Mouse (Mus musculus) liver, embryonic 11.5 days (tissue): Measurements from ENCODE around the gene Edf1. TPM values are rescaled to one million over a fixed set of nuclear protein-coding genes. Genes with fewer than 3 reads are reported as not detected.

Source experiments
- ATAC-seq: fragments of 200-750 bp; cut with Nextera tagmentation; replicated peaks from 2 replicates; pipeline ENCODE4 v1.8.0; 2017; ENCODE audit warnings: moderate number of reproducible peaks, mild to moderate bottlenecking, moderate TSS enrichment, moderate library complexity; ENCODE audit not compliant: low FRiP score
- DNase-seq: peaks from one replicate; pipeline ENCODE4 v3.0.0-alpha.2; 2017; ENCODE audit warnings: low spot score
- H3K27ac ChIP-seq: fragments of 300-500 bp; sonication (generic); 2 replicates; pipeline ENCODE4 v1.5.1; 2014; ENCODE audit warnings: mild to moderate bottlenecking, low read depth, low read length, control low read depth
- H3K27me3 ChIP-seq: fragments of 300-500 bp; sonication (generic); replicated peaks from 2 replicates; pipeline ENCODE4 v1.6.1; 2014; ENCODE audit warnings: low read length, mixed read lengths; ENCODE audit not compliant: control insufficient read depth, insufficient read depth
- H3K36me3 ChIP-seq: fragments of 300-500 bp; sonication (generic); 2 replicates; pipeline ENCODE4 v1.6.1; 2014; ENCODE audit warnings: mild to moderate bottlenecking, low read length, moderate library complexity, mixed read lengths; ENCODE audit not compliant: control insufficient read depth, insufficient read depth
- H3K4me1 ChIP-seq: fragments of 300-500 bp; sonication (generic); replicated peaks from 2 replicates; pipeline ENCODE4 v1.6.1; 2014; ENCODE audit warnings: low read length, mixed read lengths; ENCODE audit not compliant: control insufficient read depth, insufficient read depth
- H3K4me2 ChIP-seq: fragments of 300-500 bp; sonication (generic); 2 replicates; pipeline ENCODE4 v1.6.1; 2014; ENCODE audit warnings: mild to moderate bottlenecking, control low read depth, moderate library complexity
- H3K4me3 ChIP-seq: fragments of 300-500 bp; sonication (generic); 2 replicates; pipeline ENCODE4 v1.5.1; 2014; ENCODE audit warnings: low read depth, low read length, control low read depth
- H3K9ac ChIP-seq: fragments of 300-500 bp; sonication (generic); 2 replicates; pipeline ENCODE4 v1.6.1; 2014; ENCODE audit warnings: low read depth, low read length, control low read depth
- H3K9me3 ChIP-seq: fragments of 300-500 bp; sonication (generic); 2 replicates; pipeline ENCODE4 v1.6.1; 2016; ENCODE audit warnings: low read length, inconsistent platforms, mixed read lengths; ENCODE audit not compliant: control insufficient read depth
- WGBS: fragments of 180-500 bp; shearing (Covaris S2); extraction: QIAGEN DNeasy Blood & Tissue Kit; methylation state at CpG from one replicate; pipeline ENCODE4 v1.1.7; 2014; 5-methylcytosine and 5-hydroxymethylcytosine counted together
- polyA plus RNA-seq: library from polyadenylated mRNA; unstranded; fragments of >200 nt; fragmentation: Nextera tagmentation; extraction: Ambion mirVana; gene quantifications from 2 replicates; pipeline ENCODE4 v1.2.1, GENCODE M21; 2014

Gene Edf1
- polyA plus RNA-seq, 1 experiment from 2014 or later, result 380 TPM

DNA sequence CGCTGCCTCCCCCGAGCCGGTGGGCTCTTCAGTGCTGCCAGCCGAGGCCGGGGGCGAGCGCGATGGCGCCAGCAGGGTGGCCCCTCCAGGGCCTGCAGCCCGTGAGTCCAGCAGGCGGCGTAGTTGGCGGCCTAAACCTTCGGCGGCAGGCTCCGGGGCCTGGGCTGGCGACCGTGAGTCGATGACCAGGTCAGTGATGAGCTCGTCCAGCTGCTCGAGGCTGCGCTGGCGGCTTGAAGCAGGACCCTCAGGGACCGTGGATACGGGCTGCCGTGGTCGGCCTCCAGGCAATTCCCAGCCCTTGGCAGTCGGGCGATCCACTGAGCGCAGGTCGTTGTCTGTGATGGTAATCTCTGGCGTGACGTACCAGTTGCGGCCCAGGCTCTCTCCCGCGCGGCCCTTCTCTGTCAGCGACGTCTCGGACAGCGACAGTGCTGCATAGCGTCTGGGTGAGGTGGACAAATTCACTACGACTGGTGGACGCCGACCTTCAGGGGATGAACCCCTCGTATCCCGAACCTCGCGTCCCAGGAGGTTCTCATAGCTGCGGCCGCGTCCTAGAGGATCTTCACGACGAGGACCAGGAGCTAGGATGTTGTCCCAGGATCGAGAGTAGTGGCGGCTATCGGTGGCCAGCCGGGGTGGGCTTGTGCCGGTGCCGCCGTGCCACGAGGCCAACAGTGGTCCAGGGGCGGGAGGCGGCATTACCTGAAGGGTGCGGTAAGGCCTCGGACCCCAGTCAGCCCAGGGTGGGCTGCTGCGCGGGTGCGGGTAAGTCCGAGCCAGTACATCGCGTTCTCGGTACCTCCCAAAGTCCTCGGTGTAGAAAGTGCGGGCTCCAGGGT lies 20.5 kb downstream of the Edf1 start:
- 5% methylated on average over 75 of the region's 75 CpGs for WGBS
- Histone ChIP-seq H3K4me1 (peaks cover 54% of the 10 kb centered on the region), H3K27me3 (peaks cover 57% of the 10 kb centered on the region), H3K4me3 (peak overlapping the region; percentile 37), H3K36me3 (no peaks in the 10 kb centered on the region; the same call in 1 of the 2 replicates), H3K9ac (no peak overlapping the region), H3K9me3 (no peaks in the 10 kb centered on the region), H3K27ac (no peak overlapping the region), H3K4me2 (peak overlapping the region; percentile 58)
- ATAC-seq (no peak), DNase-seq (peak; percentile 59)

DNA sequence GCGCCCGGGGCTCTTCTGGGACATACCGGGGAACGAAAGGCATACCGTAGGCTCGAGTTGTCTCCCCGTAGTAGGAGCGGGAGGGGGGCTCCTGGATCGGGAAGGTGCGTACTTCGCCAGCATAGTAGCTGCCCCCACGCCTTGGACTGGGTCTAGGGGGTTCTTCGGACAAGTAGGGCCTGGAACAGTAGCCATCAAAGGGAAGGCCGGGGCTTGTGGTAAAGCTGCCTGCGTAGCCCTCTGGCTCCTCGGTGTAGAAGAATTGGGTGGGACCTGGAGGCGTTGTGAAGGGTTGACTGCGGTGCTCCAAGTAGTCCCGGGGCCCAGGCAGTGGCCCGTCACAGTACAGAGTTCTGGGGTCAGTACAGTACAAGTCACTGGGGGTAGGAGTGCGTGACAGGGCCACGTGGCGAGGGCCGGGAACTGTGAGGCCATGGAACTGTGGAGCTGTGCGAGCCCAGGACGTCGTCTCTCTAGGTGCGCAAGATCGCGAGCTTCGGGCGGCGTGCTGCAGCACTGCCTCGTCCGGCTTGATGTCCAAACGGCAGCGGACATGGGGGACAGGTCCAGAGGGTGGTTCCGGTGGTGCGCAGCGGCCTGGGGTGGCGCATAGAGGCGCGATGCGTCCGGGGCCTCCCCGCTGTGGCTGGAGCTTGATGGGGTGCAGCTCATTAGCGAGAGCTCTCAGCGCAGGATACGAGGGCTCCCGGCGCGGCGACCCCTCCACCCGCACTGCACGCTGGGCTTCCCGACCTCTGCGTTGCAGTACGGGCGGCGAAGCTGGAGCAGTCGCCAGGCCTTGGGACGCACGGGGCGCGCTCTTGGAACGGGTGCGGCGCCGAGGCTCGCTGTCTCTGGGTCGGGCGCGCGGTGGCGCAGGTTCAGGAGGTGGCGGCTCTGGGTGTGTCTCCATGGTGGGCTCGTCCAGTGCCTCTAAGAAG lies 21.4 kb downstream of the Edf1 start:
- ATAC-seq, result no peak
- no peak overlapping the region for H3K9ac ChIP-seq
- no peaks in the 10 kb centered on the region for H3K9me3 ChIP-seq
- peak overlapping the region; percentile 42 for H3K4me2 ChIP-seq
- WGBS, result 6% methylated on average over 77 of the region's 77 CpGs
- H3K4me3 ChIP-seq, result peak overlapping the region; percentile 30
- peaks cover 3% of the 10 kb centered on the region; the same call in 1 of the 2 replicates for H3K36me3 ChIP-seq
- DNase-seq, result no peak
- no peak overlapping the region for H3K27ac ChIP-seq
- H3K4me1 ChIP-seq, result peaks cover 45% of the 10 kb centered on the region
- H3K27me3 ChIP-seq, result peaks cover 57% of the 10 kb centered on the region

DNA sequence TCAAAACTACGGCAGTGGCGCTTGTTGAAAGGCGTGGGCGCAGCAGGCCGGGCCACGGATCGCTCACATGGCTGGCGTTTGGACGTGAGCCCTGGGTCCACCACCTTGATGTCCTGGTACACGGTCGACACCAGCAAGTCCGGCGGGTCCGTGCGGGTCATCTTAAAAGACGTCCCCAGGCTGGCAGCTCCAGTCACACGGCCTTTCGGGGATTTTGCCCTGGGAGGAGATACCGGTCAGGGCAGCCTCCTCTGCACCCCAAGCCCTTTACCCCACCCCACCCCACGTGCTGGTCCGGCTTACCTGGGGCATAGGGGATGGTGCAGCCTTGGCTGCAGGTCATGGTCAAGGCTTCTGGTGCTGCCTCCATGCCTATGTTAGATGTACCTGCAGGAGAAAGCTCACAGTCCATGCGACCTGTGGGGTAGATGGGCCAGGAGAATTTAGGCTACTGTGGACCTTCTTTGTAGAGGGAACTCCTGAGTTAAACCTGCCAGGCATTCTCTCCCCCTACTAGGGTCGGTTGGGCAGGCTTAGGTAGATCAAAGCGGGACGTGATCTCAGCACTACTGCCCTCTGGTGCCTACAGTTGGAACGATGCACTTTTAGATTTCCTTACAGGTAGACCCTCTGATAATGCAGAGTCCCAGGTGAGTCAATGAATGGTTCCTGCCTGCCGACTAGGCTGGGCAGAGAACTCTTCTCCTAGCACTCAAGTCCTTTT lies 22.3 kb downstream of the Edf1 start:
- 6% methylated on average over 27 of the region's 27 CpGs for WGBS
- Histone ChIP-seq H3K9me3 (no peaks in the 10 kb centered on the region), H3K27ac (no peak overlapping the region), H3K4me1 (peaks cover 45% of the 10 kb centered on the region), H3K27me3 (peaks cover 57% of the 10 kb centered on the region), H3K9ac (no peak overlapping the region), H3K36me3 (peaks cover 9% of the 10 kb centered on the region), H3K4me2 (peak overlapping the region; percentile 42), H3K4me3 (peak overlapping the region; percentile 30)
- no peak for DNase-seq
- no peak for ATAC-seq

DNA sequence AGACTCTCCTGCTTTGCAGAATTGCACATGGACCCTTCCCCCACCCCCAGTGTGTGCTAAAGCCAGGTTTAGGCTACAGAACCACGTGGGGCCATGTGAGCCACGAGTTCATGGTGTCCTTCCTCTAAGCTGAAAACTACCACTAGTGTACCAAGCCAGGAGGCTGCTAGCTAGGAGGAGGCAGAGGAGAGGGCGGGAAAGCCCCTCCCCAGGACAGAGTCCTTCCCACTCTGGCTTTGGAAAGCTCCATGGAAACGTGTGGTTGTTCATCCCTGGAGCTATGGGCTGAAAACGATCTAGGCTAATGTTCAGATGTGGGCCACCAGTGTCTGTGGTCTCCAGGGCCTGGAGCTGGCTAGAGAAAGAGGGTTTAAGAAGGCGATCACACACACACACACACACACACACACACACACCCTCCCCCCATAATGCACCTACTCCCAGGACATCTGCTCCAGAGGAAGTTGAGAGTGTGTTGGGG lies 23.0 kb downstream of the Edf1 start:
- WGBS, result 33% methylated on average over 6 of the region's 6 CpGs
- Histone ChIP-seq H3K36me3 (peaks cover 9% of the 10 kb centered on the region), H3K9ac (no peak overlapping the region), H3K4me2 (peak overlapping the region; percentile 66), H3K9me3 (no peaks in the 10 kb centered on the region), H3K4me1 (peaks cover 41% of the 10 kb centered on the region), H3K4me3 (peak overlapping the region; percentile 15; the same call in 1 of the 2 replicates), H3K27me3 (peaks cover 56% of the 10 kb centered on the region), H3K27ac (no peak overlapping the region)
- ATAC-seq, result no peak
- no peak for DNase-seq

DNA sequence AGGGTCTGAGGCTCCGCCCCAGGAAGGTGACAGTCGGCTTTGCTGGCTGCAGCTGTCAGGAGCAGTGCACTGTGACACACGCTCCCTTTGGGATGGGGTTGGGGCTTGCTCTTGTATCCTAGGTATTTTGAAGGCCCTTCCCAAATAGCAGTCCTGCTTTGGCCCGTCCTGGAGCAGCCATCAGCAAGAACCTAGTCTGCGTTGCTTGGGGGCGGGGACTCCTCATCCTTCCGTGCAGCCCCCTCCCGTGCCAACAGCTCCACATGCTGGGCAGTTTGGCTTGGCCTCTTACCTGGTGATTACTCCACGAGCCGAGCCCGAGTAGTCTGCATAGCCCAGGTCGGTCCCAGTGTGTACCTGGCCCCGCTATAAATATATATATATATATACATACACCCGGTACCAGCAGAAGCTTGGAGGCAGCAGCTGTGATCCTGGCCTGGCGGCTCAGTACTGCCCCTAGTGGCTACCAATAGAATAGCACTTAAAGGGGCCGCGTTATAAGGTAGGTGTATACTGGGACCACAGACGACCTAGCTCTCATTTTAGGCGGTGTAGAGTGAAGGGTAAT lies 23.7 kb downstream of the Edf1 start, which contains the start of gene Ajm1:
Gene Ajm1, minus strand, starts transcription at position 464 of the 571 bp plus-strand sequence.
- DNase-seq, result peak; percentile 66
- Histone ChIP-seq H3K4me1 (peaks cover 37% of the 10 kb centered on the region), H3K4me3 (peak within 1 kb of the TSS; percentile 34), H3K4me2 (peak within 1 kb of the TSS; percentile 66), H3K36me3 (peaks cover 9% of the 10 kb centered on the region), H3K27ac (no peak within 1 kb of the TSS), H3K9me3 (no peaks in the 10 kb centered on the region), H3K27me3 (peaks cover 48% of the 10 kb centered on the region), H3K9ac (0 out of 2 replicates have a peak within 1 kb of the TSS, but pooled peaks have one; percentile 4)
- peak; percentile 74 for ATAC-seq
- WGBS, result 7% methylated on average over 19 of the region's 19 CpGs

DNA sequence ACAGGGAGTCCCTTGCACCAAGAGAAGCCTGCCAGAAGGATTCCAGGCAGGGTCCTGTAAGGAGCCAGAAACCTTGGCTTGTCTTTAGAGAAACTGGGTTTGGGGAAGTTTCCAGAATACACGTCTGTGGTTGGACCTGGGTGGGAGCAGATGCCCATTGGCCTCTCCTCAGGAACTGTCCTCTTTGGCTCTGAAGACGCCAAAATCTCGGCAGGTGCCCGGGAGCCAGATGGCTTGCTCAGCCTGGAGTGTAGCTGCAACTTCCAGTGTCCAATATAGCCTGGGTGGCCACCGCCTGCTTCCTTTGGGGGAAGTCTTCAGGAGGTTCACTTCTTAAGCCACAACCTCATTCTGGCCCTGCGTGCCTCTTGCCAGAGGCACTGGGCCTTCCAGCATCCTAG lies 24.3 kb downstream of the Edf1 start:
- H3K4me2 ChIP-seq, result peak overlapping the region; percentile 66
- H3K27ac ChIP-seq, result no peak overlapping the region
- peaks cover 37% of the 10 kb centered on the region for H3K4me1 ChIP-seq
- peaks cover 43% of the 10 kb centered on the region for H3K27me3 ChIP-seq
- H3K9me3 ChIP-seq, result no peaks in the 10 kb centered on the region
- peaks cover 9% of the 10 kb centered on the region for H3K36me3 ChIP-seq
- no peak overlapping the region for H3K9ac ChIP-seq
- ATAC-seq, result 0 out of 2 replicates have a peak, but pooled peaks have one; percentile 21
- DNase-seq, result no peak
- 18% methylated on average over 6 of the region's 6 CpGs for WGBS
- peak overlapping the region; percentile 34; the same call in 1 of the 2 replicates for H3K4me3 ChIP-seq

DNA sequence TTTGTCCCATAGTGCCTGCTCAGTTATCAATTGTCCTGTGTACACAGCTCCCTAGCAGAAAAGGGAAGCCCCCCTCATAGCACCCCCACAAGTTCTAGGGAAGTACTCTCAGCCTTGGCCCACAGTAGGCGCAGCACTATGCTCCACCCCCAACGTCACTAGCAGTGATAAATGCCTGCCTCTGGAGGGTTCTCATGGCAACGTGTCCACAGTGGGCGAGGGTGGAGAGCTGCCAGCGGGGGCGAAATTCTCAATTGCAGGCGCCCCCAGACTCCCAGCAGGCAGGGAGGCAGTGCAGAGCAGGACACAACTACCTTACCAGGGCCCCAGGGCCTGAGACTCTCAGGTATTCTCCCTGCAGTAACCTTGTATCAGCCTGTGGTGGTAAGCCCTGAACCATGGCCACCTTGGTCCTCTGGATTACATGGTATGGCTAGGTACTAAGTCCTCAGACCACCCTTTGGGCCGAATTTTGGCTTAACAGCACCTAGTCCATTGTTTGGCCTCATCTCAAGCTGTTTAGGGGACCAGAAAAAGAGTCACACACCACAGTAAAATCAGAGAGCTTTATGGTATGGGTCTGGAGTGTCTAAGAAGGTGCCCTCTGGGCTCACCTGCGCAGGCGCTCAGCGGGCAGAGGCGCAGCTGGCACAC lies 24.9 kb downstream of the Edf1 start:
- H3K9ac ChIP-seq, result 0 out of 2 replicates have a peak overlapping the region, but pooled peaks have one; percentile 4
- peaks cover 31% of the 10 kb centered on the region for H3K4me1 ChIP-seq
- no peak overlapping the region; the same call in 1 of the 2 replicates for H3K4me2 ChIP-seq

More for the DNA sequence above, 24.9 kb downstream of the Edf1 start:
- DNase-seq (no peak), ATAC-seq (peak; percentile 42; the same call in 1 of the 2 replicates)
- Histone ChIP-seq H3K27ac (no peak overlapping the region), H3K36me3 (peaks cover 11% of the 10 kb centered on the region), H3K9me3 (no peaks in the 10 kb centered on the region), H3K27me3 (peaks cover 36% of the 10 kb centered on the region), H3K4me3 (no peak overlapping the region)
- 48% methylated on average over 12 of the region's 12 CpGs for WGBS
